Mouse (Mus musculus) liver, postnatal 0 days (tissue): ENCODE measurements around the gene Nudt21. TPM values are rescaled to one million over a fixed set of nuclear protein-coding genes. Genes with fewer than 3 reads are reported as not detected.
"Not testable (repeated sequence)": the region's sequence is repeated elsewhere in the genome, so short reads cannot be mapped to it uniquely, and the experiment has no call there.

Experiments used
- ATAC-seq: fragments of 200-750 bp; cut with Nextera tagmentation; 2 replicates; pipeline ENCODE4 v1.8.0; 2017; ENCODE audit warnings: mild to moderate bottlenecking, moderate library complexity
- DNase-seq: peaks from one replicate; pipeline ENCODE4 v3.0.0-alpha.2; 2016
- H3K27ac ChIP-seq: fragments of 300-500 bp; sonication (generic); 2 replicates; pipeline ENCODE4 v1.5.1; 2014; ENCODE audit warnings: antibody characterized with exemption, moderate library complexity, mild to moderate bottlenecking, low read depth
- H3K27me3 ChIP-seq: fragments of 300-500 bp; sonication (generic); 2 replicates; pipeline ENCODE4 v1.6.1; 2014; ENCODE audit warnings: low read length, control low read depth, mixed read lengths; ENCODE audit not compliant: insufficient read depth
- H3K36me3 ChIP-seq: fragments of 300-500 bp; sonication (generic); replicated peaks from 2 replicates; pipeline ENCODE4 v1.6.1; 2014; ENCODE audit warnings: mild to moderate bottlenecking, control low read depth, low read length, moderate library complexity, mixed read lengths; ENCODE audit not compliant: insufficient read depth
- H3K4me1 ChIP-seq: fragments of 300-500 bp; sonication (generic); 2 replicates; pipeline ENCODE4 v1.6.1; 2014; ENCODE audit warnings: antibody characterized with exemption, mild to moderate bottlenecking, control low read depth; ENCODE audit not compliant: insufficient read depth
- H3K4me2 ChIP-seq: fragments of 300-500 bp; sonication (generic); 2 replicates; pipeline ENCODE4 v1.6.1; 2014; ENCODE audit warnings: low read depth, mild to moderate bottlenecking, low read length, moderate library complexity, mixed read lengths
- H3K4me3 ChIP-seq: fragments of 300-500 bp; sonication (generic); 2 replicates; pipeline ENCODE4 v1.5.1; 2014; ENCODE audit warnings: low read depth, low read length
- H3K9ac ChIP-seq: fragments of 300-500 bp; sonication (generic); replicated peaks from 2 replicates; pipeline ENCODE4 v1.6.1; 2014; ENCODE audit warnings: mild to moderate bottlenecking, moderate library complexity
- H3K9me3 ChIP-seq: fragments of 300-500 bp; sonication (generic); 2 replicates; pipeline ENCODE4 v1.6.1; 2016; ENCODE audit warnings: mild to moderate bottlenecking, control low read depth, low read length, mixed read lengths
- CTCF ChIP-seq: sonication (generic); IDR thresholded peaks from 2 replicates; pipeline ENCODE4 v1.5.1; 2016; ENCODE audit warnings: antibody characterized with exemption, low read depth
- EP300 ChIP-seq: IDR thresholded peaks from 2 replicates; pipeline ENCODE4 v1.6.1; 2016; ENCODE audit warnings: antibody characterized with exemption, low read depth, mild to moderate bottlenecking
- WGBS: fragments of 180-500 bp; shearing (Covaris S2); extraction: QIAGEN DNeasy Blood & Tissue Kit; methylation state at CpG from one replicate; pipeline ENCODE4 v1.1.7; 2014; ENCODE audit not compliant: insufficient replicate concordance; 5-methylcytosine and 5-hydroxymethylcytosine counted together
- polyA plus RNA-seq: library from polyadenylated mRNA; unstranded; fragments of >200 nt; fragmentation: Nextera tagmentation; extraction: Ambion mirVana; gene quantifications from 2 replicates; pipeline ENCODE4 v1.2.1, GENCODE M21; 2015

Nudt21 gene
- polyA plus RNA-seq, 1 experiment from 2014 or later: 52.6 TPM

DNA sequence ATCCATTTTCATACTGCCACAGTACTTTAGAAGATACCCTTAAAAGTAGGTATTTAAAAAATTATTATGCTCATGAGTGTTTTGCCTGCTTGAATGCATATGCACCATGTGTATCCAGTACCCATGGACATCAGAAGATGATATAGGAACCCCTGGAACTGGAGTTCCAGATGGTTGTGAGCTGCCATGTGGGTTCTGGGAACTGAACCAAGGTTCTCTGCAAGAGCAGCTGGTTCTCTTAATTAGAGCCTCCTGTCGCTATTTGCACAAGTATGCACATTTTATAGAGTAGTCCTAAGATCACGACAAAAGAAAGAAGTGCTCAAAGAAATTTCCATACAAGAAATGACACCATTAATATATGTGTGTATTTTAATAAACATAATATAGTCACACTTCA, 11.0 kb upstream of the Nudt21 start:
- WGBS: 86% methylated on average over 2 of the region's 2 CpGs
- H3K27me3 ChIP-seq: no peaks in the 10 kb centered on the region
- peaks cover 13% of the 10 kb centered on the region for H3K36me3 ChIP-seq
- no peak for ATAC-seq
- no peak overlapping the region for H3K4me2 ChIP-seq
- H3K27ac ChIP-seq: no peak overlapping the region
- H3K4me3 ChIP-seq: no peak overlapping the region
- no peak overlapping the region for H3K9ac ChIP-seq
- TF ChIP-seq CTCF (no peak), EP300 (no peak)
- no peaks in the 10 kb centered on the region for H3K4me1 ChIP-seq
- DNase-seq: no peak
- H3K9me3 ChIP-seq: no peaks in the 10 kb centered on the region

DNA sequence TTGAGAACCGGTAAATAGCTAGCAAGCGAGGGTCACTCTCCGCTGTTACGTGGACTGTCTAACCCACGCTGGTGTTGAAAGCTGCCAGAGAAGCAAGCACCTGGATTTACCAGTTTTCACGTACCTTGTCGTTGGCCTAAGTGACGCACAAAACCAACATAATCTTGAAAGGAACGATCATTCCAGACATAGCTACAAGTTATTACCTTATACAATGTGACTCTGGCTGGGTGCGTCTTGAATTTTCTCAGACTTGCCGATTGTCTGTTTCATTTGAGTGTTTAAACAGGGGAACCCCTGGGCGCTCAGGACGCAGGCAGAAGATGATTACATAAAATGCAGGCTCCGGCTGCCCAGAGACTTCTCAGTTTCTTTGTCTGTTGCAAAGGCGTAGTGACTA, 975 bp upstream of the Nudt21 start:
- peak overlapping the region; percentile 44 for H3K27ac ChIP-seq
- ATAC-seq: no peak

DNA sequence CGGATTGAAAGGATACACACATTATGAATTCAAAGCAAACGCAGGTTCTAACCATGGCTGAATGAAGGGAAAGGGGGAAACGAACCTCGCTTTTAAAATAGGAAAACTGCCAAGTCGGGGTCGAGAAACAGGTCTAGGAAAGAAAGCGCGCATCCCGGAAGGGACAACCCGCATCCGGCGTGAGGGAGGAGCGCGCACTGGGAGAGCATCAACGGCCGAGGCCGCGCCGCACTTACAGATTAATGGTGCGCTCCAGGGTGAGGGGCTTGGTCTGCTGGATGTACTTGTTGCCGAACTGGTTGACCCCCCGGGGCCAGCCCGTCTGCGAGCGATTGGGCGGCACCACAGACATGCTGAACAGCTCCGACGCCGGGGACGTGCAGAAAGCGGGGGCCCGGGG, 290 bp downstream of the Nudt21 start:
- Histone ChIP-seq H3K4me1 (peaks cover 27% of the 10 kb centered on the region), H3K4me2 (peak overlapping the region; percentile 73), H3K4me3 (peak overlapping the region; percentile 94), H3K27ac (peak overlapping the region; percentile 88), H3K9ac (peak overlapping the region; percentile 68)
- not testable (repeated sequence) for H3K9me3 ChIP-seq, H3K36me3 ChIP-seq, H3K27me3 ChIP-seq
- WGBS: under 1% methylated on average over 22 of the region's 32 CpGs
- ATAC-seq: peak; percentile 80
- TF ChIP-seq EP300: 0 out of 2 replicates have a peak, but pooled peaks have one; percentile 5
- peak; percentile 82 for DNase-seq

More for the DNA sequence above, 975 bp upstream of the Nudt21 start:
- WGBS: 5% methylated on average over 15 of the region's 15 CpGs
- TF ChIP-seq CTCF: no peak
- H3K36me3 ChIP-seq: no peaks in the 10 kb centered on the region
- peak overlapping the region; percentile 81 for H3K4me2 ChIP-seq
- H3K9ac ChIP-seq: peak overlapping the region; percentile 77
- H3K4me1 ChIP-seq: peaks cover 25% of the 10 kb centered on the region
- DNase-seq: no peak
- H3K9me3 ChIP-seq: no peaks in the 10 kb centered on the region
- peak overlapping the region; percentile 94 for H3K4me3 ChIP-seq
- H3K27me3 ChIP-seq: no peaks in the 10 kb centered on the region

DNA sequence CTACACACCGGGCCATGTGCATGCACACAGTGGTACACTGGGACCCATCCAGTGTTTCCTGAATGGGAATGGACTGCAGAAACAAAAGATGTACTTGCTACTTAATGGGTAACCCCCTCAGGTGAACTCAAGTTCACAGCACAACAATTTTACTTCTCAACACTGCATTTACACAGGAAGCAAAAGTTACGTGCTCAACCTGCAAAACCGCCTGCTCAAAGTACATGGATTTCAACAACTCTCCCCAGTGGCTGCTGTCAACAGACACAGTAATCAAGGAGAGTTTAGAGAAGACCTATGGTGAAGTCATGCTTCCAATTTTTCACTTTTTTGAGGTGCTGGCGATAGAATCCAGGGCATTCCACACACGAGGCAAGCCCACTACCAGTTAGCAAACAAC, 1.6 kb downstream of the Nudt21 start:
- ATAC-seq: no peak
- H3K9ac ChIP-seq: peak overlapping the region; percentile 68

GRCm38 (mm10) chr8:94033601-94034000, 3.2 kb downstream of the Nudt21 start:
- 89% methylated on average over 3 of the region's 3 CpGs for WGBS
- DNase-seq: no peak
- Histone ChIP-seq H3K27ac (0 out of 2 replicates have a peak overlapping the region, but pooled peaks have one; percentile 3), H3K36me3 (peaks cover 27% of the 10 kb centered on the region), H3K4me3 (no peak overlapping the region), H3K4me1 (peaks cover 27% of the 10 kb centered on the region), H3K4me2 (0 out of 2 replicates have a peak overlapping the region, but pooled peaks have one; percentile 73), H3K9me3 (no peaks in the 10 kb centered on the region), H3K27me3 (no peaks in the 10 kb centered on the region), H3K9ac (no peak overlapping the region)
- ATAC-seq: no peak
- TF ChIP-seq EP300 (no peak), CTCF (no peak)

More for the DNA sequence above, 1.6 kb downstream of the Nudt21 start:
- H3K4me3 ChIP-seq: peak overlapping the region; percentile 94
- no peaks in the 10 kb centered on the region for H3K27me3 ChIP-seq
- peak overlapping the region; percentile 88; the same call in 1 of the 2 replicates for H3K27ac ChIP-seq
- peaks cover 13% of the 10 kb centered on the region for H3K36me3 ChIP-seq
- H3K4me2 ChIP-seq: peak overlapping the region; percentile 73
- H3K4me1 ChIP-seq: peaks cover 27% of the 10 kb centered on the region
- TF ChIP-seq CTCF (no peak), EP300 (no peak)
- no peaks in the 10 kb centered on the region for H3K9me3 ChIP-seq
- DNase-seq: no peak
- 40% methylated on average over 5 of the region's 5 CpGs for WGBS

GRCm38 (mm10) chr8:94029701-94030100, 7.1 kb downstream of the Nudt21 start:
- Histone ChIP-seq H3K9ac (no peak overlapping the region), H3K27me3 (no peaks in the 10 kb centered on the region), H3K27ac (no peak overlapping the region), H3K4me1 (peaks cover 18% of the 10 kb centered on the region), H3K4me2 (no peak overlapping the region), H3K9me3 (no peaks in the 10 kb centered on the region), H3K36me3 (peaks cover 63% of the 10 kb centered on the region), H3K4me3 (no peak overlapping the region)
- no peak for DNase-seq
- TF ChIP-seq EP300 (no peak), CTCF (no peak)
- 94% methylated on average over 9 of the region's 9 CpGs for WGBS
- no peak for ATAC-seq

DNA sequence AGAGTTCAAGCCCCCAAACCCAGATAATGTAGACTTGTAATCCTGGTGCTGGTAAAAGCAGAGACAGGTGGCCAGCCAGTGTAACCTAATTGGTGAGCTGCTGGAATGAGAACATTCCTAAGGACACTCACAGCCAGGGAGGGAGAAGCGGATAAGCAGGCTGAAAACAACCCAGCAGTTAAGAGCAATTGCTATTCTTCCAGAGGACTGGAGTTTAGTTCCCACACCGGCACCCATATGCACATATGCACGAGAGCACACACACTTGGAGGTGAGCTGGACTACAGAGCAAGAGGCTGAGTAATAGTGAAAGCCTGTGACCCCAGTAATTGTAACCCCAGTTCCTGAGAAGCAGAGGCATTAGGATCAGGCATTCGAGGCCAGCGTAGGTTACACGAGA, 12.9 kb downstream of the Nudt21 start:
- WGBS: 90% methylated on average over 6 of the region's 6 CpGs
- Histone ChIP-seq H3K4me1 (no peaks in the 10 kb centered on the region), H3K27ac (no peak overlapping the region), H3K9ac (no peak overlapping the region), H3K4me2 (no peak overlapping the region), H3K36me3 (peaks cover 77% of the 10 kb centered on the region), H3K27me3 (no peaks in the 10 kb centered on the region), H3K4me3 (no peak overlapping the region), H3K9me3 (no peaks in the 10 kb centered on the region)
- ATAC-seq (no peak), DNase-seq (no peak)
- TF ChIP-seq CTCF (no peak), EP300 (no peak)
